Mouse (Mus musculus): ENCODE data around the gene Glp2r.

Gene Glp2r

DNA sequence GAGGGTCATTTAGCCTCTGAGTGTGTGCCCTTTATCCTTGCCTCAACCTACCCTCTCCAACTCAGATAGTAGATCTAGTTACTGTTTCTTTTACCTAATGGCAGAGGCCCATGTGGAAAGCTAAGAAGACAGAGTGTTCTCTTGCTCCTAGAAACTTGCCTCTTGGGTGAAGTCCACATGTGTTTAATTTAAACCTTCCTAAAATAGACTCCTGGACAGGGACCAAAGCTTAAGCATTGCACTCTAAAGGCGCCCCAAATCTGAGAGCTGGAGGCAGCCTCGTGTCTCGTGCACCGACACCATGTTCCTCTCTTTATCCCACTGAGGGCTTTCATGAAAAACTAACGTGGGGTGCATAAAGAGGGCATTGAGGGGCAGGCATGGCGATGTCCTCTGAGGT, 43.9 kb downstream of the Glp2r start:
- no peak for DNase-seq

DNA sequence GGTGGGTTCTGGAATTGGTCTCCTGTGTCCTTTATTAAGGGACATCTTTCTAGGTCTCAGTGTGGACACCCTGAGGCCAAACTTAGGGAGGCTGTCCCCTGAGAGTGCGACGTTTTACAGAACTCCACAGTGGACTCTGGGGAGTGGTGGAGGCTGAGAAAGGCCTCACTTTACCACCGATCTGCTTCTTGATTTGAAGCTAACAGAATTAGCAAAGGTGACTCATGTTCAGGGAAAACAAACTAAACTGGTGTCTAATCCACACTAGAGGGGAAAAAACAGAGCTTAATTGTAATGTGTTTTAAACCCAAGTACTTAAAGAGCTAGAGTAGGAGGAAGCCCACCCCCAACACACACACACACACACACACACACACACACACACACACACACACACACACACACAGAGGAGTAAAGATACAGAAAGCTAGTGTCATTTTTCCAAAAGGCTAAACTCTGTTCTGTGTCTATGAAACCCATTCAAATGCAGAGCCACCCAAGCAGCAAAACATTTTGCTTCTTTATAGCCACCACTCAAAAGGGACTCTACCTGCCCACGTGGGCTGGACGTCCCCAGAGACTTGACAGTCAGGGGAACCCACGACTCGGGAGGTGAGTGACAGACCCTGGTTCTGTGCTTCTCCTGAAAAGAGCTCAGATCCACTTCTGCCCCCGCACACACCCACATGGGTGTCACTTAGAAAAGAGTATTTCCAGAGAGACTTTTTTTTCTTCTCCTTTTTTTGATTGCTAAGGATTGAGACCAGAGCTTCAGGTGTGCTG, 47.5 kb downstream of the Glp2r start:
- no peak for DNase-seq

- no peak for DNase-seq
Observed at GRCm38 (mm10) chr11:67722399-67723156, 48.4 kb downstream of the Glp2r start.

GRCm38 (mm10) chr11:67721485-67721884, 49.5 kb downstream of the Glp2r start:
- no peak for DNase-seq

- no peak for DNase-seq
Observed at GRCm38 (mm10) chr11:67715382-67715781, 55.6 kb downstream of the Glp2r start.

DNA sequence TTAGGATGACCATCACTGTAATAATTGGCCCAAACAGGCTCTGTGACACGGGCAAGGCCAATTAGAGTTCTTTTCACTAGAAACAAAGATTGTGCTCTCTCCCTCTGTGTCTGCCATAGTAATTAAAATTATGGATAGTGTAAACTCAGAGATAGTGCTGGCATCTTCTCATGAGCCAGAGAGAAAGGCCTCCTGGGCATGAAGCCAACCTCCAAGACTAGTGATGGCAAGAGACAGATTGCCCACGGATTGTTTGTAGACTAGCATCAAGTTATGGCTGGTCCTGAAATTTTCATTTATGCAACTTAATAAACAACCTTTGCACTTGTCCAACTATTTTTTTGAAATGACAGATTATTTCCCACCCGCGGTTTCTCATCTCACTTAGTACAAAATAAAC, 58.0 kb downstream of the Glp2r start:
- DNase-seq: no peak

- DNase-seq: no peak
Observed at GRCm38 (mm10) chr11:67694703-67695376, 76.1 kb downstream of the Glp2r start, which contains the start of gene Rcvrn. Rcvrn (plus strand) TSS chr11:67695326.

DNA sequence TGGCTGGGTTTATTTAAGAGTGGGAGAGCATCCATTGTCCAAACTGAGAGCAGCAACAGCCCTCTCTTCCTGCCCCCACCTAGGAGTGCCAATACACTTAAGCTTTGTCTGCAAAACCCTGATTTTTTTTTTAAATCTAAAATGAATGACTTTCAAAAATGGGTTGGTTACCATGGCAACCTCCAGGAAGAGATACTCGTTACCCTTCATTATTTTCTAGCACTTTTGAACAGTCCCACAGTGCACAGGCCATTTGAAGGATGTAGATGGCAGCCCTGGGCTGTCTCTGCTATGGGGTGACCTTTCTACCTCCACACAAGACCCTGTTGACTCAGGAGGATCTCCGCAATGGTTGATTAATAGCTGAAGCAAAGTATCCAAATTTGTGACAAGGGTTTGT, 84.8 kb downstream of the Glp2r start:
- no peak for DNase-seq

- no peak for DNase-seq
Observed at GRCm38 (mm10) chr11:67681871-67682270, 89.1 kb downstream of the Glp2r start.

GRCm38 (mm10) chr11:67679930-67680329, 91.0 kb downstream of the Glp2r start:
- no peak for DNase-seq

- no peak for DNase-seq
Observed at GRCm38 (mm10) chr11:67679300-67679699, 91.7 kb downstream of the Glp2r start.

- peak; percentile 33 for DNase-seq
Observed at GRCm38 (mm10) chr11:67675562-67676540, 95.1 kb downstream of the Glp2r start.

- DNase-seq: no peak
Observed at GRCm38 (mm10) chr11:67672140-67672539, 98.8 kb downstream of the Glp2r start.

DNA sequence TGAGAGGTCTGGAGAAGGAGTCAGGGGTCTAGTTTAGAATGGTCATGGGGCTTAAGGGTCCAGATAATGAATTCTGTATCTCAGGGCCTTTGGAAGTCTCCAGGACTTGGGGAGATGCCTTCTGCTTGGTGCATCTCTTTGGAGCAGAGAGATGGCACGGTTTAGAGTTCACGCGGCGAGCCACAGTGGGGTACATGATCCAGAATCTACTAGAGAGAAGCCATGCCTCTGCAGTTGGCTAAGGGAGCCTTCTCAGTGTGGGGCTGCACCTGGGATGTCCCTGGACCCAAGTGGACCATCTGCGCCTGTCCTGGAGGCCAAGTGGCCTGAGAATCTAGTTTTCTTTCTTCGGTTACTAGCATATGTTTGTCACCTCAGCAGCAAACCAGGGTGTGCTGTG, 100.9 kb downstream of the Glp2r start:
- no peak for DNase-seq

DNA sequence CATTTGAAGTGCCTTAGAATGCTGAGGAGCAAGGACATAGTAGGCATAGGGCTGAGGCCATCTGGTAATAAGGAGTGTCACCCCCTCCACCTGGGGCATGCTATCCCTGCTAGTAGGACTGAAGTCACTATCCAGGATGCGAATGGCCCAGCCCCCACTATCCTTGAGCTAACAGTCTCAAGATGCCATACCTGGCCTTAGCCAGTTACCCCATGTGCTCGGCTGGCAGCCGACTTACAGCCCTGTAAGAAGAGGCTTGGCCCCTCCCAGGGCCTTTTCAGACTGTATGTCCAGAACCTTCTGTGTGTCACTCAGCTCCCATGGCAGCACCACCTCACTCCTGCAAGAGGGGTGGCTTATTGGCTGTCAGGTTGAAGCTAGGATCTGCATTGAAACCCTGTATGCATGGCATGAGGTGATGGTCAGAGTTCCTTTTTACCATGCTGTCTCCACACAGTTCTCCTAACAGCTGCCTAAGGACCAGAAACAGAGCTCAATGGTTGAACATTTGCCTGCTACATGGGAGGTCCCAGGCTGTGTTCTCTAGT, 102.4 kb downstream of the Glp2r start:
- DNase-seq: no peak

DNA sequence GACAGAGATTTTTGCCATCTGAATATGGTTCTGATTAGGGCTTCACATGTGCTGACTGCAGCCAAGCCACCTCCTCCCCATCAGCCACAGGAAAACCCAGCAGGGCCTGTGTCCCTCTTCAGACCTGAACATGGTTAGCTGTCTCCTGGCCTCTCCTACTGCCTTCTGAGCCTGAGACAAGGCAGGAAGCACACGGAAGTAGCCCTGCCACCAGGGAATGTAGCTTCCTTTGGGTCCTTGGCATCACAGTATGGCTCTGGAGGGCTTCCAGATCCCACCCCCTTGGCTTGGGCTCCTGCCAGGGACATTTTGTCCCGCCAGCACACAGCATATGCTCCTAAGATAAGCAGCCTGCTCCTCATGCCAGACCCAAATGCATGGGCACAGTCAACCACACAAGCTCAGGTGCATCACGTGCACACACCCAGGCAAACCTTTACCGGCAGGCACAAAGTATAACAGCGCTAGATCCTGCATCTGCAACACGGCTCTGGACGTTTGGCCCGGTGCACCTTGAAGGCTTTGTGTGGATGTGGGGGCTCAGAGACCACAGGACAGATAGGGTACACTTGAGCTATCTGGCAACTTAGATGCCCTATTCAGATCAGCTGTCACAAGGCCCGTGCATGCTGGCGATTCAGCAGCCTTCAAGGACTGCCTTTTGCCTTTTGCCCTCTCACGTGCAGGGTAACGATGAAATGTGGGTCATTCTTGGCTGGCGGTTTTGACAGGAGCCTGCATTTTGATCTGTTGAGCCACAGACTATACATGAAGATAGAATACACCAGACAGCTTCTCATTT, 103.2 kb downstream of the Glp2r start:
- DNase-seq: no peak

DNA sequence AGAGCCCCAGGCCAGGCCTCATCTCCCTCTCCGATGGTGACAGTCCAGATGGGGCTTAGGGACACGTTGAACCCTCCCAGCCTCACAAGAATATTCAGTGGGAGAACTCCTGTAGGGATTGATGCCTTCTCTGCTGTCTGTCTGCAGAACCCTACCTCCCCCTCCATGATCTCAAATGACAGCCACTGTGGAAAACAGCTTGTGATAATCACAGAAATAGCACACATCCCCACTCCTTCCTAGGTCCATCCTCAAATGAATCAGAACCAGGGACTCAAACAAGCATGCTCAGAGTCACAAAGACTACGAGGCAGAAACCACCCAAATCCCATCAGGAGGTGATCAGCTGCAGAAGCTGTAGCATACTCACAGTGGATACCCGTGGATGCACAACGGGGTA, 104.8 kb downstream of the Glp2r start:
- no peak for DNase-seq

DNA sequence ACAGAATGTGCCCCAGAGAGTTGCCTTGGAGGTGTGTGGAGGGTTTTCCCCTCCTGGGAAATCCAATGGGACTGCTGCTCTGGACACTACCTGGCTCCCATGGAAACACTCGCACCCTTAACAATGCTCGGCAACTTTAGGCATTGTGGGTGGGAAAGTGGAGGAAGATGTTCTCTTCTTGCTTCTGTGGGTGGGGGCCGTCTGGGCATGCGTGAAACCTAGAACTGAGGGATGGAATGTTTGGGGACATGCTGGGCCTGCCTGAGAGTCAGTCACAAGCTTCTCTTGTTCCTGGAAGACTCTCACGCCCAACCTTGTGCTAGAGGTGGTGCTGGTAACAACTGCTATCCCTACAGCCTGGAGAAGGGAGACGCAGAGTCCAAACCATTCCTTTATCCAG, 106.0 kb downstream of the Glp2r start:
- no peak for DNase-seq

DNA sequence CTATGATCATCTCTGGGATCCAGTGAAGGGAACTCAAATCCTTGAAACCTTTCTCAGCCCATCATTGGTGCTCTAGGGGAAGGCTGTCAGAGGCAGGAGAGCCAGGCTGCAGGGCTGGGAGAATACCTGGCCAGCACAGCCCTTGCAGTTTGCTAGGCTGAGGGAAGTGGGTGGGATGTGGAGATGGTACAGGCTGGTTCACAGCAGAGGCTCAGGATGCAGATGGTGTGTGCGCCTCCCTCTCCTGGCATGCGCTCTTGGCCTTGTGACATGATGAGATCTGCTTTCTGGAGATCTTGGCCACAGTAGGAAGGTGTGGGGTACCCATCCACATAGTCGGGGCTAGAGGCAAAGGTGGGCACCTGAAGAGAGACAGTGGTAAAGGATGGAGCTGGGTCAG, 106.7 kb downstream of the Glp2r start:
- DNase-seq: no peak

- no peak for DNase-seq
Observed at GRCm38 (mm10) chr11:67663437-67663836, 107.5 kb downstream of the Glp2r start.

DNA sequence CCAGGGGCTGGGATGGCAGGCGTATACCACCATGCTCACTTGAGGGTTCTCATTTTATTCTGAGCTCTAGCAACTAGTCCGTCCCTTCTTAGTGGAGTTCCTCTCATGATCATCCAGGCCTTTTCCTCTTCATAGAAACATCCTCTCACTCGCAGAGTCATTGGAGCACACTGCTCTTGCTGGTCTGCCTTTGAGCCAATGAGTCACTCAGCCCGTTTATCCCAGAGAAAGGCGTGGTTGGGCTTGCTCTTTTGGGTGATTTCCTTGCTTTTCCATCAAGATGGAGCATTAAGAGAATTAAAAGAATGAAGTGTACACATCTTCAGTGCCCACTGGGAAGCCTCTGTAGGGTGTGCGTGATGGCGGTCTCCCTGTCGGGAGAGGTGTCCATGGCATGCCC, 109.5 kb downstream of the Glp2r start:
- DNase-seq: no peak

Measured in liver (tissue).